Mouse (Mus musculus) left cerebral cortex, postnatal 14 days (tissue): ENCODE results near the gene Vmn1r61. TPM values are rescaled to one million over a fixed set of nuclear protein-coding genes. Genes with fewer than 3 reads are reported as not detected.

Experiments
- DNase-seq, 2 experiments: peaks; one replicate each; pipeline ENCODE4 v3.0.0; 2021 to 2022; ENCODE audit warnings: low spot score in 2 of 2, mixed read lengths in 1 of 2
- intact Hi-C: fragments of 180-260 bp; cut with DNase I; formaldehyde crosslinking; loops from one replicate; pipeline ENCODE4 v1.15.1; 2025
- long read RNA-seq, 2 experiments: library from polyadenylated mRNA; stranded (forward); transcript quantifications; one replicate each; pipeline ENCODE4 v2.0.0; 2021
- total RNA-seq, 2 experiments: library from RNA; stranded (reverse); gene quantifications; 2 replicates each; pipeline ENCODE4 v1.2.3; 2021

Gene Vmn1r61
- not detected for total RNA-seq
- long read RNA-seq, experiment 1 = 0 reads
- long read RNA-seq, experiment 2 = 0 reads

GRCm38 (mm10) chr7:5613195-5613594 is at the start of gene Vmn1r61:
TSS of gene Vmn1r61 (minus strand) at chr7:5613295.
- no peak for DNase-seq
- intact Hi-C loops = no loop called here

Other genes starting within 250 kb of the Vmn1r61 start
- gene Vmn1r58, start 199.9 kb downstream of the Vmn1r61 start, total RNA-seq = not detected
- not detected for gene Vmn1r59, start 156.5 kb downstream of the Vmn1r61 start, total RNA-seq
- gene Vmn2r28, start 119.3 kb downstream of the Vmn1r61 start, total RNA-seq = not detected
- not detected for gene Vmn1r60, start 66.0 kb downstream of the Vmn1r61 start, total RNA-seq
- not detected for gene Vmn1r62, start 60.3 kb upstream of the Vmn1r61 start, total RNA-seq
- gene Vmn1r63, start 192.2 kb upstream of the Vmn1r61 start, total RNA-seq = not detected